Mouse (Mus musculus): Measurements from ENCODE around the gene Zfp579. TPM values are rescaled to one million over a fixed set of nuclear protein-coding genes. Genes with fewer than 3 reads are reported as not detected.
A peak's percentile ranks its signal among the peaks of the same experiment; 100 is the strongest.

Gene Zfp579
- polyA plus RNA-seq, 1 experiment = 15.6 TPM

- H3K27ac ChIP-seq (ENCODE audit: insufficient read depth, low read length) = no peak overlapping the region
- H3K4me3 ChIP-seq (ENCODE audit: insufficient read depth, low read length) = no peak overlapping the region
- 0 out of 2 replicates have a peak, but pooled peaks cover 1% of the 10 kb centered on the region for H3K4me1 ChIP-seq (ENCODE audit: control insufficient read depth, insufficient read depth, low read length)
- no peak for TF ChIP-seq CTCF (IDR thresholded peaks at IDR 0.05; ENCODE audit: borderline replicate concordance, insufficient read depth, low read length)
- no peak for TF ChIP-seq POLR2A (IDR thresholded peaks at IDR 0.05; ENCODE audit: low read depth, low read length)
Observed at GRCm38 (mm10) chr7:4942673-4943072, 53.3 kb downstream of the Zfp579 start.

- no peaks in the 10 kb centered on the region for H3K4me1 ChIP-seq (ENCODE audit: control insufficient read depth, insufficient read depth, low read length)
- TF ChIP-seq POLR2A (IDR thresholded peaks at IDR 0.05; ENCODE audit: low read depth, low read length) (no peak), CTCF (IDR thresholded peaks at IDR 0.05; ENCODE audit: borderline replicate concordance, insufficient read depth, low read length) (peak; percentile 85)
- H3K27ac ChIP-seq (ENCODE audit: insufficient read depth, low read length) = no peak overlapping the region
- no peak overlapping the region for H3K4me3 ChIP-seq (ENCODE audit: insufficient read depth, low read length)
Observed at GRCm38 (mm10) chr7:4940068-4940479, 55.9 kb downstream of the Zfp579 start.

GRCm38 (mm10) chr7:4938456-4938855, 57.5 kb downstream of the Zfp579 start:
- no peaks in the 10 kb centered on the region for H3K4me1 ChIP-seq (ENCODE audit: control insufficient read depth, insufficient read depth, low read length)
- no peak overlapping the region for H3K4me3 ChIP-seq (ENCODE audit: insufficient read depth, low read length)
- TF ChIP-seq CTCF (IDR thresholded peaks at IDR 0.05; ENCODE audit: borderline replicate concordance, insufficient read depth, low read length) (peak; percentile 82), POLR2A (IDR thresholded peaks at IDR 0.05; ENCODE audit: low read depth, low read length) (no peak)
- no peak overlapping the region for H3K27ac ChIP-seq (ENCODE audit: insufficient read depth, low read length)

- Histone ChIP-seq H3K4me3 (ENCODE audit: insufficient read depth, low read length) (no peak overlapping the region), H3K4me1 (ENCODE audit: control insufficient read depth, insufficient read depth, low read length) (no peaks in the 10 kb centered on the region), H3K27ac (ENCODE audit: insufficient read depth, low read length) (no peak overlapping the region)
- no peak for TF ChIP-seq POLR2A (IDR thresholded peaks at IDR 0.05; ENCODE audit: low read depth, low read length)
- TF ChIP-seq CTCF (IDR thresholded peaks at IDR 0.05; ENCODE audit: borderline replicate concordance, insufficient read depth, low read length) = no peak
Observed at GRCm38 (mm10) chr7:4937392-4937791, 58.6 kb downstream of the Zfp579 start.

GRCm38 (mm10) chr7:4936832-4937231, 59.1 kb downstream of the Zfp579 start:
- no peak overlapping the region for H3K27ac ChIP-seq (ENCODE audit: insufficient read depth, low read length)
- H3K4me3 ChIP-seq (ENCODE audit: insufficient read depth, low read length) = no peak overlapping the region
- TF ChIP-seq CTCF (IDR thresholded peaks at IDR 0.05; ENCODE audit: borderline replicate concordance, insufficient read depth, low read length) (no peak), POLR2A (IDR thresholded peaks at IDR 0.05; ENCODE audit: low read depth, low read length) (no peak)
- no peaks in the 10 kb centered on the region for H3K4me1 ChIP-seq (ENCODE audit: control insufficient read depth, insufficient read depth, low read length)

GRCm38 (mm10) chr7:4934160-4934914, 61.6 kb downstream of the Zfp579 start:
- no peak overlapping the region for H3K4me3 ChIP-seq (ENCODE audit: insufficient read depth, low read length)
- no peak overlapping the region for H3K27ac ChIP-seq (ENCODE audit: insufficient read depth, low read length)
- H3K4me1 ChIP-seq (ENCODE audit: control insufficient read depth, insufficient read depth, low read length) = no peaks in the 10 kb centered on the region
- TF ChIP-seq CTCF (IDR thresholded peaks at IDR 0.05; ENCODE audit: borderline replicate concordance, insufficient read depth, low read length) (no peak), POLR2A (IDR thresholded peaks at IDR 0.05; ENCODE audit: low read depth, low read length) (no peak)

Other genes with a start within 250 kb of the Zfp579 start
- gene Cox6b2, start 243.1 kb downstream of the Zfp579 start, polyA plus RNA-seq (2011; ENCODE audit: insufficient read length, low read depth, missing spikeins) = 62.2 and 87.1 TPM in 2 replicates
- not detected in 2 replicates for gene Fam71e2, start 224.9 kb downstream of the Zfp579 start, polyA plus RNA-seq (2011; ENCODE audit: insufficient read length, low read depth, missing spikeins)
- gene Il11, start 213.3 kb downstream of the Zfp579 start, polyA plus RNA-seq (2011; ENCODE audit: insufficient read length, low read depth, missing spikeins) = 3.3 and 7.8 TPM in 2 replicates
- not detected in 2 replicates for gene Tmem190, start 213.2 kb downstream of the Zfp579 start, polyA plus RNA-seq (2011; ENCODE audit: insufficient read length, low read depth, missing spikeins)
- gene Tmem238, start 206.5 kb downstream of the Zfp579 start, polyA plus RNA-seq (2011; ENCODE audit: insufficient read length, low read depth, missing spikeins) = 4.3 and 5.3 TPM in 2 replicates
- 404 and 438 TPM in 2 replicates for gene Rpl28, start 203.3 kb downstream of the Zfp579 start, polyA plus RNA-seq (2011; ENCODE audit: insufficient read length, low read depth, missing spikeins)
- gene Ube2s, start 183.6 kb downstream of the Zfp579 start, polyA plus RNA-seq (2011; ENCODE audit: insufficient read length, low read depth, missing spikeins) = 172 and 191 TPM in 2 replicates
- gene Shisa7, start 151.5 kb downstream of the Zfp579 start, polyA plus RNA-seq (2011; ENCODE audit: insufficient read length, low read depth, missing spikeins) = not detected in 2 replicates
- 10.8 and 13.3 TPM in 2 replicates for gene Isoc2b, start 125.9 kb downstream of the Zfp579 start, polyA plus RNA-seq (2011; ENCODE audit: insufficient read length, low read depth, missing spikeins)
- gene Isoc2a, start 119.0 kb downstream of the Zfp579 start, polyA plus RNA-seq (2011; ENCODE audit: insufficient read length, low read depth, missing spikeins) = 9.3 and 11.2 TPM in 2 replicates
- not detected in 2 replicates for gene Gm36210, start 89.6 kb downstream of the Zfp579 start, polyA plus RNA-seq (2011; ENCODE audit: insufficient read length, low read depth, missing spikeins)
- 5.2 and 6.3 TPM in 2 replicates for gene Zfp628, start 80.9 kb downstream of the Zfp579 start, polyA plus RNA-seq (2011; ENCODE audit: insufficient read length, low read depth, missing spikeins)
- gene Nat14, start 74.1 kb downstream of the Zfp579 start, polyA plus RNA-seq (2011; ENCODE audit: insufficient read length, low read depth, missing spikeins) = 4.7 and 5.5 TPM in 2 replicates
- 24.1 and 29.8 TPM in 2 replicates for gene Ssc5d, start 70.4 kb downstream of the Zfp579 start, polyA plus RNA-seq (2011; ENCODE audit: insufficient read length, low read depth, missing spikeins)
- not detected in 2 replicates for gene Sbk2, start 31.8 kb downstream of the Zfp579 start, polyA plus RNA-seq (2011; ENCODE audit: insufficient read length, low read depth, missing spikeins)
- not detected in 2 replicates for gene Sbk3, start 25.0 kb downstream of the Zfp579 start, polyA plus RNA-seq (2011; ENCODE audit: insufficient read length, low read depth, missing spikeins)
- 8.7 and 10.5 TPM in 2 replicates for gene Zfp524, start 18.3 kb upstream of the Zfp579 start, polyA plus RNA-seq (2011; ENCODE audit: insufficient read length, low read depth, missing spikeins)
- gene Fiz1, start 18.5 kb upstream of the Zfp579 start, polyA plus RNA-seq (2011; ENCODE audit: insufficient read length, low read depth, missing spikeins) = 23.6 and 27.5 TPM in 2 replicates
- gene Gm44973, start 19.3 kb upstream of the Zfp579 start, polyA plus RNA-seq (2011; ENCODE audit: insufficient read length, low read depth, missing spikeins) = not detected in 2 replicates
- gene Zfp865, start 24.2 kb upstream of the Zfp579 start, polyA plus RNA-seq (2011; ENCODE audit: insufficient read length, low read depth, missing spikeins) = 23.4 and 29.4 TPM in 2 replicates
- 1.7 and 3.8 TPM in 2 replicates for gene Ccdc106, start 24.4 kb upstream of the Zfp579 start, polyA plus RNA-seq (2011; ENCODE audit: insufficient read length, low read depth, missing spikeins)
- 1.5 and 1.8 TPM in 2 replicates for gene 4632433K11Rik, start 38.0 kb upstream of the Zfp579 start, polyA plus RNA-seq (2011; ENCODE audit: insufficient read length, low read depth, missing spikeins)
- gene Zfp784, start 42.3 kb upstream of the Zfp579 start, polyA plus RNA-seq (2011; ENCODE audit: insufficient read length, low read depth, missing spikeins) = 1.4 and 2.2 TPM in 2 replicates
- 11.8 and 18.1 TPM in 2 replicates for gene Zfp580, start 55.4 kb upstream of the Zfp579 start, polyA plus RNA-seq (2011; ENCODE audit: insufficient read length, low read depth, missing spikeins)
- gene U2af2, start 66.0 kb upstream of the Zfp579 start, polyA plus RNA-seq (2011; ENCODE audit: insufficient read length, low read depth, missing spikeins) = 193 and 210 TPM in 2 replicates
- 66.2 and 69.3 TPM in 2 replicates for gene Epn1, start 84.1 kb upstream of the Zfp579 start, polyA plus RNA-seq (2011; ENCODE audit: insufficient read length, low read depth, missing spikeins)
- not detected in 2 replicates for gene Rfpl4, start 120.8 kb upstream of the Zfp579 start, polyA plus RNA-seq (2011; ENCODE audit: insufficient read length, low read depth, missing spikeins)
- 0.57 TPM in 1 of 2 replicates, not detected in the other for gene Rasl2-9, start 129.8 kb upstream of the Zfp579 start, polyA plus RNA-seq (2011; ENCODE audit: insufficient read length, low read depth, missing spikeins)
- 0.04 TPM in 1 of 2 replicates, not detected in the other for gene Vmn1r55, start 153.5 kb upstream of the Zfp579 start, polyA plus RNA-seq (2011; ENCODE audit: insufficient read length, low read depth, missing spikeins)
- gene Vmn1r56, start 200.6 kb upstream of the Zfp579 start, polyA plus RNA-seq (2011; ENCODE audit: insufficient read length, low read depth, missing spikeins) = not detected in 2 replicates
- not detected in 2 replicates for gene Vmn1r57, start 222.3 kb upstream of the Zfp579 start, polyA plus RNA-seq (2011; ENCODE audit: insufficient read length, low read depth, missing spikeins)